Mouse (Mus musculus) liver, embryonic 12.5 days (tissue): ENCODE measurements around the gene Atr. TPM values are rescaled to one million over a fixed set of nuclear protein-coding genes. Genes with fewer than 3 reads are reported as not detected.

Experiments used
- ATAC-seq: fragments of 200-750 bp; cut with Nextera tagmentation; 2 replicates; pipeline ENCODE4 v1.8.0; 2017; ENCODE audit warnings: moderate number of reproducible peaks, mild to moderate bottlenecking, moderate library complexity
- H3K27ac ChIP-seq: fragments of 300-500 bp; sonication (generic); 2 replicates; pipeline ENCODE4 v1.5.1; 2016; ENCODE audit warnings: mild to moderate bottlenecking
- H3K27me3 ChIP-seq: fragments of 300-500 bp; sonication (generic); replicated peaks from 2 replicates; pipeline ENCODE4 v1.6.1; 2016; ENCODE audit warnings: mild to moderate bottlenecking, moderate library complexity
- H3K36me3 ChIP-seq: fragments of 300-500 bp; sonication (generic); 2 replicates; pipeline ENCODE4 v1.6.1; 2016; ENCODE audit warnings: mild to moderate bottlenecking, moderate library complexity
- H3K4me1 ChIP-seq: fragments of 300-500 bp; sonication (generic); 2 replicates; pipeline ENCODE4 v1.6.1; 2016
- H3K4me2 ChIP-seq: fragments of 300-500 bp; sonication (generic); 2 replicates; pipeline ENCODE4 v1.6.1; 2016; ENCODE audit warnings: mild to moderate bottlenecking, moderate library complexity
- H3K4me3 ChIP-seq: fragments of 300-500 bp; sonication (generic); 2 replicates; pipeline ENCODE4 v1.5.1; 2016; ENCODE audit warnings: mild to moderate bottlenecking, moderate library complexity
- H3K9ac ChIP-seq: fragments of 300-500 bp; sonication (generic); 2 replicates; pipeline ENCODE4 v1.6.1; 2016; ENCODE audit warnings: mild to moderate bottlenecking, moderate library complexity
- H3K9me3 ChIP-seq: fragments of 300-500 bp; sonication (generic); replicated peaks from 2 replicates; pipeline ENCODE4 v1.6.1; 2016; ENCODE audit warnings: mild to moderate bottlenecking, moderate library complexity
- WGBS: fragments of 180-500 bp; shearing (Covaris S2); methylation state at CpG from one replicate; pipeline ENCODE4 v1.1.7; 2016; ENCODE audit not compliant: insufficient replicate concordance; 5-methylcytosine and 5-hydroxymethylcytosine counted together
- polyA plus RNA-seq: library from polyadenylated mRNA; unstranded; fragments of >200 nt; fragmentation: Nextera tagmentation; extraction: Ambion mirVana; gene quantifications from 2 replicates; pipeline ENCODE4 v1.2.1, GENCODE M21; 2016

The Atr gene
- polyA plus RNA-seq, 1 experiment from 2014 or later, result 10.0 TPM

GRCm38 (mm10) chr9:95844825-95845460 is 12.5 kb upstream of the Atr start, which contains the start of gene Pls1:
Gene Pls1, minus strand, starts transcription at chr9:95845311.
- Histone ChIP-seq H3K9ac (peak within 1 kb of the TSS; percentile 39), H3K4me2 (peak within 1 kb of the TSS; percentile 68), H3K27ac (no peak within 1 kb of the TSS), H3K9me3 (no peaks in the 10 kb centered on the region), H3K36me3 (no peaks in the 10 kb centered on the region), H3K4me3 (peak within 1 kb of the TSS; percentile 54), H3K27me3 (peaks cover 40% of the 10 kb centered on the region), H3K4me1 (no peaks in the 10 kb centered on the region; the same call in 1 of the 2 replicates)
- ATAC-seq, result peak; percentile 64; the same call in 1 of the 2 replicates
- WGBS, result under 1% methylated on average over 46 of the region's 46 CpGs

GRCm38 (mm10) chr9:95845711-95846110 is 11.7 kb upstream of the Atr start:
- H3K27ac ChIP-seq, result no peak overlapping the region
- peaks cover 40% of the 10 kb centered on the region for H3K27me3 ChIP-seq
- ATAC-seq, result 0 out of 2 replicates have a peak, but pooled peaks have one; percentile 42
- H3K36me3 ChIP-seq, result no peaks in the 10 kb centered on the region
- H3K4me1 ChIP-seq, result no peaks in the 10 kb centered on the region; the same call in 1 of the 2 replicates
- WGBS, result 70% methylated on average over 4 of the region's 4 CpGs
- peak overlapping the region; percentile 68 for H3K4me2 ChIP-seq
- no peak overlapping the region for H3K4me3 ChIP-seq
- no peak overlapping the region for H3K9ac ChIP-seq
- H3K9me3 ChIP-seq, result no peaks in the 10 kb centered on the region

- WGBS, result 70% methylated on average over 11 of the region's 11 CpGs
- Histone ChIP-seq H3K9ac (no peak overlapping the region), H3K4me1 (peaks cover 1% of the 10 kb centered on the region; the same call in 1 of the 2 replicates), H3K4me3 (no peak overlapping the region), H3K27me3 (peaks cover 2% of the 10 kb centered on the region; the same call in 1 of the 2 replicates), H3K4me2 (no peak overlapping the region), H3K36me3 (no peaks in the 10 kb centered on the region), H3K9me3 (no peaks in the 10 kb centered on the region), H3K27ac (no peak overlapping the region)
- ATAC-seq, result no peak
These were observed 5.7 kb upstream of the Atr start for GRCm38 (mm10) chr9:95851671-95852070.

DNA sequence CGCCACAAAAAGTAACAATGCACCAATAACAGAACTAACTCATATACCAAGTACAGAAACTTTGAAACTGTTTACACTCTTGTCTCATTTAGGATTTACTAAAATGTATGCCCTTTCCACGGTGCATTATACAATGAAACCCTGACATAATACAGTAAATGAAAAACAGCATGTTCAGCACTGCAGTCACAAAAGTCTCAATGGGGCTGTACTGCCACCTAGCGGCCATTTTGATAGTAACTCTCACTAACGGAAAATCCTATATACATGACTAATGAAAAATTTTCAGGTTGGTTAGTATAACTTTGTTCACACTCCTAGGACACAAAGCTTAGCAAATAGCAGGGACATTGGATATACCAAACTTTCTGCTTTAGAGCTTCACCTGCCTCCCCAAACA is 4.5 kb upstream of the Atr start:
- Histone ChIP-seq H3K27me3 (no peaks in the 10 kb centered on the region), H3K4me2 (no peak overlapping the region), H3K9me3 (no peaks in the 10 kb centered on the region), H3K4me3 (no peak overlapping the region), H3K4me1 (peaks cover 7% of the 10 kb centered on the region; the same call in 1 of the 2 replicates), H3K27ac (no peak overlapping the region), H3K9ac (no peak overlapping the region), H3K36me3 (no peaks in the 10 kb centered on the region)
- WGBS, result 22% methylated on average over 4 of the region's 4 CpGs
- ATAC-seq, result no peak

DNA sequence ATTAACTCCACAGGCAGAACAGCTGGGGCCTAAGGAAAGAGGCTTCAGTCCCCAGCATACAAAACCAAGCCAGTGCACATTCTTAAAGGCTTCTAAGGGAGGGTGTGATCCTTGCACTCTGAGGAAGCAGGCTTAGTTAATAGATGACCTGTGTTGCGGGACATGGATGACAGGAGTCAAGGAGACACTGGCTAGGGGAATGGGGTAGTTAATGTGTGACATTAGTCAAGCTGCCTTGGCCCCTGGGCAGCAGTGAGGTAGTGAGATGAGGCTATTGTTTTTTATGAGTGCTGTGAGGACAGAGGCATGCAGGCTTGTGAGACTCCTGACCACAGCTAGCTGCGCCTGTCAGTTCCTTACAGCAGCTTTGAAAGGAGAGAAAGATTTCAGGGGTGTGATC is 2.5 kb upstream of the Atr start:
- no peaks in the 10 kb centered on the region for H3K9me3 ChIP-seq
- H3K4me1 ChIP-seq, result peaks cover 7% of the 10 kb centered on the region; the same call in 1 of the 2 replicates
- no peak overlapping the region for H3K27ac ChIP-seq
- no peaks in the 10 kb centered on the region for H3K27me3 ChIP-seq
- no peak overlapping the region for H3K4me2 ChIP-seq
- H3K36me3 ChIP-seq, result no peaks in the 10 kb centered on the region
- H3K9ac ChIP-seq, result no peak overlapping the region
- no peak overlapping the region for H3K4me3 ChIP-seq
- no peak for ATAC-seq
- 70% methylated on average over 2 of the region's 2 CpGs for WGBS

DNA sequence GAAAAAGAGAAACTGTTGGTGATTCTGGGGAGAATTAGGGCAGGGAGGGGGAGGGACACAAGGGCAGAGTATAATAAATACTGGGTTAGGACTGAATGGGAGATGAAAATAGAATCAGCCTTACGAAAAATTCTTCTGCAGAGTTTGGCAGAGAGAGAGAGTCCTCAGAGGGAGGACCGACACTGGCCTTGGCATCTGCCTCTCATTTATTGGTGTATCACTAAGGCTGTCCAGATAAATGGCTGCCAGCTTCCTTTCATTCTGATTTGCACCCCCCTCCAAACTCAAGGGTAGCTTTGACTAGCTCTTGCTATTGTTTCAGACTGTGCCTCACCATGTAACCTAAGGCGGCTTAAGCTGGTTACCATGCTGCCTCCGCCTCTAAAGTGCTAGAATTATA is 1.4 kb upstream of the Atr start:
- Histone ChIP-seq H3K27me3 (no peaks in the 10 kb centered on the region), H3K27ac (no peak overlapping the region), H3K36me3 (no peaks in the 10 kb centered on the region), H3K4me1 (peaks cover 7% of the 10 kb centered on the region; the same call in 1 of the 2 replicates), H3K9ac (no peak overlapping the region), H3K4me2 (no peak overlapping the region), H3K4me3 (no peak overlapping the region), H3K9me3 (no peaks in the 10 kb centered on the region)
- ATAC-seq, result no peak
- 74% methylated on average over 4 of the region's 4 CpGs for whole genome bisulfite sequencing

GRCm38 (mm10) chr9:95858027-95858570 is 702 bp downstream of the Atr start:
- Histone ChIP-seq H3K27ac (peak overlapping the region; percentile 76), H3K4me2 (peak overlapping the region; percentile 98), H3K36me3 (peaks cover 5% of the 10 kb centered on the region), H3K4me1 (peaks cover 7% of the 10 kb centered on the region; the same call in 1 of the 2 replicates), H3K9ac (peak overlapping the region; percentile 89), H3K27me3 (no peaks in the 10 kb centered on the region), H3K9me3 (no peaks in the 10 kb centered on the region), H3K4me3 (peak overlapping the region; percentile 96)
- peak; percentile 28 for ATAC-seq
- WGBS, result under 1% methylated on average over 31 of the region's 31 CpGs

DNA sequence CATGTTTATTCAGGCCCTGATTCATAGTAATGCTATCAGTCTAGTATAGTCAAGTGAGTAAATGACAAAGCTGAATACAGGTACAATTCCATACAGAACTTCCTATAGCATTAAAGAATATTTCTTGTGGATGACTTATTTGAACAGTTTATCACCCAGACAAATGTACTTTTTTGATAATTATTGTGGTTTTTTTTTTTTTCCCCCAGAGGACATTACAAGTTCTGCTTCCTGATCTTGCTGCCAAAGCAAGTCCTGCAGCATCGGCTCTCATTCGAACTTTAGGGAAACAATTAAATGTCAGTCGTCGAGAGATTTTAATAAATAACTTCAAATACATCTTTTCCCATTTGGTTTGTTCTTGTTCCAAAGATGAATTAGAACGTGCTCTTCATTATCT is 20.8 kb downstream of the Atr start:
- Histone ChIP-seq H3K27me3 (no peaks in the 10 kb centered on the region), H3K4me1 (no peaks in the 10 kb centered on the region), H3K4me2 (no peak overlapping the region), H3K4me3 (no peak overlapping the region), H3K36me3 (peaks cover 32% of the 10 kb centered on the region), H3K9ac (no peak overlapping the region), H3K27ac (no peak overlapping the region), H3K9me3 (no peaks in the 10 kb centered on the region)
- 78% methylated on average over 5 of the region's 5 CpGs for WGBS
- no peak for ATAC-seq

DNA sequence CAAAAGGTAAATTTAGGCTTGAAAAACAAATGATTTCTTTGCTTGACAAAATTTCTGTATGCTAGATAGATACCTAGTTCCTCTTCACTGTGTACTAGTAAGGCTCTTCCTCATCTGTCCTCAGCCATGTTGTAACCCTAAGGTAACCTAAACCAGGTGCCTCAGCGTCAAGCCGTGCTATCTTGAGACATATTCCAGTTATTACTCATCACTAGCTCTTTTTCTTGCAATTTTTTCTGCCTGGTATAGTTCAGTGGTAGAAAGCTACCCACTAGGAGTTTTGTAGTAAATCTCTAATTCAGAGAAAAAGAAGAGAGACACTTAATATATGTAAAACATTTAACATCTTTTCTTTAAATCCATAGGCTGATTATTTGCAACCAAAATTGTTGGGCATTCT is 25.4 kb downstream of the Atr start:
- Histone ChIP-seq H3K4me2 (no peak overlapping the region), H3K9me3 (no peaks in the 10 kb centered on the region), H3K27me3 (no peaks in the 10 kb centered on the region), H3K4me3 (no peak overlapping the region), H3K4me1 (no peaks in the 10 kb centered on the region), H3K9ac (no peak overlapping the region), H3K27ac (no peak overlapping the region), H3K36me3 (peaks cover 35% of the 10 kb centered on the region)
- no peak for ATAC-seq
- 79% methylated on average over 2 of the region's 2 CpGs for WGBS

- Histone ChIP-seq H3K27ac (no peak overlapping the region), H3K36me3 (peaks cover 43% of the 10 kb centered on the region), H3K4me1 (no peaks in the 10 kb centered on the region), H3K4me2 (no peak overlapping the region), H3K4me3 (no peak overlapping the region), H3K9me3 (no peaks in the 10 kb centered on the region), H3K9ac (no peak overlapping the region), H3K27me3 (no peaks in the 10 kb centered on the region)
- no peak for ATAC-seq
- 61% methylated on average over 5 of the region's 5 CpGs for WGBS
These were observed 40.0 kb downstream of the Atr start for GRCm38 (mm10) chr9:95897392-95897791.

GRCm38 (mm10) chr9:95932855-95933254 is 75.5 kb downstream of the Atr start:
- ATAC-seq, result no peak

DNA sequence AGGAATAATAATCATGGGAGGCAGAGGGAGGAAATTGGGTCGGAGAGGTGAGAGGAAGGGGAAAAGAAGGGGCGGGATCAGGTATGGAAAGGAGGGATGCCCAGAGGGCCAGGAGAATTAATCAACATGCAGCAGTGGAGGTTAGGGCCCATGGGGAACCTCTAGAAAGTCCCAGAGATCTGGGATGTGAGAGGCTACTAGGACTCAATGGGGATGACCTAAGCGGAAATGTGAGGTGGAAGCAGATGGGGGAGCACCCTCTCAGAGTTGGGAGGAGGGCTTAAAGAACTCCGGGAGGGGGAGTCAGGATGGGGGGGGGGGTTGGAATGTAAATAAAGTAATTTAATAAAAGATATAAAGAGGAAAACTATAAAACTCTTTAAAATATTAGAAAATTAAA is 96.3 kb downstream of the Atr start:
- H3K27ac ChIP-seq, result no peak overlapping the region
- H3K4me3 ChIP-seq, result peak overlapping the region; percentile 83
- ATAC-seq, result no peak
- H3K9ac ChIP-seq, result 0 out of 2 replicates have a peak overlapping the region, but pooled peaks have one; percentile 94
- H3K27me3 ChIP-seq, result no peaks in the 10 kb centered on the region
- H3K4me1 ChIP-seq, result peaks cover 25% of the 10 kb centered on the region
- 54% methylated on average over 4 of the region's 4 CpGs for WGBS
- no peaks in the 10 kb centered on the region for H3K9me3 ChIP-seq
- peak overlapping the region; percentile 78 for H3K4me2 ChIP-seq
- H3K36me3 ChIP-seq, result peaks cover 18% of the 10 kb centered on the region

More at GRCm38 (mm10) chr9:95932855-95933254, 75.5 kb downstream of the Atr start:
- Histone ChIP-seq H3K4me2 (no peak overlapping the region), H3K36me3 (peaks cover 30% of the 10 kb centered on the region), H3K27ac (no peak overlapping the region), H3K4me3 (no peak overlapping the region), H3K4me1 (no peaks in the 10 kb centered on the region), H3K27me3 (no peaks in the 10 kb centered on the region), H3K9me3 (no peaks in the 10 kb centered on the region), H3K9ac (no peak overlapping the region)
